8 mouse cellular contexts compared by ENCODE assay signal in the genomic region with DNA sequence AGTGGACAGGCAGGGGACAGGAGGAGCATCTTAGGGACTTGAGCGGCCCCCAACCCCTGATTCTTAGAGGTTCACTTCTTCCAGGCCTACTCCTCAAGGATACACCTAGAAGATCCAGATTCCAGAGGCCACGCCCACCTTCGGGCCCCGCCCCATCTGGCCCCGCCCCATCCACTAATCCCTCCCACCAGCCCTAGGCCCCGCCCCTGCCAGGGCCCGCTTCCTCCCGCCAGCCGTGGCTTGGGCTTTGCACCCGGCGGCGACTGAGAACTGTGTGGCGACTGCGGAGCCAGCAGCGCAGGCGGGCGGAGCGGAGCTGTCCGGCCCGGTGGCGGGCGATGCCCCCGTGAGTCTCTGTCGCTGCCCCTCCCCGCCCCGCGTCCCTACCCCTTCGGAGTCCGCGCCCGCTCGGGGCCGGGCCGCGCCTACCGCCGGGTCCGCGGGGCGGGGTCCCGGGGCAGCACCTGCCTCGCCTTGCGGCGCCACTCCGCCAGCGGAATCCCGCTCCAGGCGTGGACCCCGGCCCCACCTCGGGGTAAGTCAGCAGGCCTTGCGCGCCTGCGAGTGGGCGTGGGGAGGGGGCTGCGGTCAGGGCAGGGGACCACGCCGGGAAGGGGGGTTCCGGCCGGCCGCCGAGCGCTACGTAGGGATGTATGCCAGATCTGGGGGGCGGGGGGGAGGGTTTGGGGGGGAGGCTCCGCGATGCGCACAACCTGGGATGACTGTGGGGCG. TPM values are rescaled to one million over a fixed set of nuclear protein-coding genes. Genes with fewer than 3 reads are reported as not detected.
A peak's percentile ranks its signal among the peaks of the same experiment; 100 is the strongest.
DNase-seq lines count a peak whose midpoint lies in the region; ATAC-seq lines count a peak whose summit lies in the region.

A gene (plus strand): TSS at position 229 of the 732 bp plus-strand sequence.

- WGBS in forebrain, embryonic 13.5 days = 2% methylated on average over 62 of the region's 68 CpGs
- under 1% methylated on average over 68 of the region's 68 CpGs for WGBS in intestine, embryonic 14.5 days
- WGBS in midbrain, embryonic 10.5 days = 2% methylated on average over 67 of the region's 68 CpGs

- no peak for ATAC-seq in erythroblast, adult 5-6 weeks (replicated peaks; ENCODE audit: low FRiP score, poor library complexity, severe bottlenecking)
- ATAC-seq in cerebellum, adult (ENCODE audit: insufficient number of reproducible peaks, low FRiP score, low TSS enrichment) = peak; percentile 41; the same call in 1 of the 2 replicates
- peak; percentile 82 for ATAC-seq in forebrain, embryonic 13.5 days
- ATAC-seq in intestine, embryonic 14.5 days (replicated peaks; ENCODE audit: low FRiP score, low TSS enrichment, low read depth) = peak; percentile 83

- H3K4me1 ChIP-seq in erythroblast, embryonic 14.5 days (ENCODE audit: control insufficient read depth) = peaks cover 14% of the 10 kb centered on the region
- H3K4me1 ChIP-seq in forebrain, embryonic 13.5 days = peaks cover 19% of the 10 kb centered on the region
- H3K4me1 ChIP-seq in intestine, embryonic 14.5 days (replicated peaks; ENCODE audit: control insufficient read depth, insufficient read depth, low read length) = no peaks in the 10 kb centered on the region
- peaks cover 31% of the 10 kb centered on the region for H3K4me1 ChIP-seq in midbrain, embryonic 10.5 days

- H3K27ac ChIP-seq in forebrain, embryonic 13.5 days = no peak within 1 kb of the TSS
- no peak within 1 kb of the TSS for H3K27ac ChIP-seq in intestine, embryonic 14.5 days (ENCODE audit: low read depth)
- H3K27ac ChIP-seq in midbrain, embryonic 10.5 days (replicated peaks) = peak within 1 kb of the TSS; percentile 83

- H3K27me3 ChIP-seq in erythroblast, embryonic 14.5 days (ENCODE audit: control insufficient read depth) = peaks cover 71% of the 10 kb centered on the region
- H3K27me3 ChIP-seq in forebrain, embryonic 13.5 days = peaks cover 12% of the 10 kb centered on the region; the same call in 1 of the 2 replicates
- H3K27me3 ChIP-seq in intestine, embryonic 14.5 days (replicated peaks; ENCODE audit: control insufficient read depth, insufficient read depth, low read length) = peaks cover 21% of the 10 kb centered on the region
- peaks cover 70% of the 10 kb centered on the region for H3K27me3 ChIP-seq in midbrain, embryonic 10.5 days (ENCODE audit: low read depth, poor library complexity, severe bottlenecking)

- intact Hi-C loops in left cerebral cortex, postnatal 36 days (cut with DNase I) = no loop called here

- peaks cover 9% of the 10 kb centered on the region for H3K9me3 ChIP-seq in erythroblast, embryonic 14.5 days (ENCODE audit: control insufficient read depth, low read length)
- 0 out of 2 replicates have a peak, but pooled peaks cover 3% of the 10 kb centered on the region for H3K9me3 ChIP-seq in forebrain, embryonic 13.5 days (replicated peaks)
- no peaks in the 10 kb centered on the region for H3K9me3 ChIP-seq in intestine, embryonic 14.5 days (ENCODE audit: control insufficient read depth, low read length)
- no peaks in the 10 kb centered on the region for H3K9me3 ChIP-seq in midbrain, embryonic 10.5 days (replicated peaks)

- DNase-seq in intestine, embryonic 14.5 days (ENCODE audit: low spot score) = peak; percentile 92
- DNase-seq in left cerebral cortex, postnatal 36 days (ENCODE audit: low spot score in 2 of 2) = peak; percentile 63 to 70
- peak; percentile 80 for DNase-seq in midbrain, embryonic 10.5 days (ENCODE audit: low spot score)
- peak; percentile 60 for DNase-seq in right cerebral cortex, postnatal 25 days

- peak within 1 kb of the TSS; percentile 89 for H3K4me2 ChIP-seq in forebrain, embryonic 13.5 days
- peak within 1 kb of the TSS; percentile 83 for H3K4me2 ChIP-seq in intestine, embryonic 14.5 days (ENCODE audit: low read length)

- peak within 1 kb of the TSS; percentile 81 for H3K9ac ChIP-seq in forebrain, embryonic 13.5 days
- H3K9ac ChIP-seq in intestine, embryonic 14.5 days (ENCODE audit: low read length) = peak within 1 kb of the TSS; percentile 32; the same call in 1 of the 2 replicates

- H3K4me3 ChIP-seq in erythroblast, embryonic 14.5 days (replicated peaks) = peak within 1 kb of the TSS; percentile 61
- H3K4me3 ChIP-seq in forebrain, embryonic 13.5 days = peak within 1 kb of the TSS; percentile 63
- H3K4me3 ChIP-seq in intestine, embryonic 14.5 days (ENCODE audit: low read depth, low read length) = peak within 1 kb of the TSS; percentile 43
- peak within 1 kb of the TSS; percentile 63 for H3K4me3 ChIP-seq in midbrain, embryonic 10.5 days

- no peaks in the 10 kb centered on the region for H3K36me3 ChIP-seq in erythroblast, embryonic 14.5 days (ENCODE audit: control insufficient read depth)
- H3K36me3 ChIP-seq in forebrain, embryonic 13.5 days (ENCODE audit: poor library complexity, severe bottlenecking) = no peaks in the 10 kb centered on the region
- no peaks in the 10 kb centered on the region for H3K36me3 ChIP-seq in intestine, embryonic 14.5 days (ENCODE audit: control insufficient read depth, insufficient read depth, low read length)
- H3K36me3 ChIP-seq in midbrain, embryonic 10.5 days = no peaks in the 10 kb centered on the region

RNA-seq across cellular contexts. Expression of the gene that starts here (rescaled TPM):
- polyA plus RNA-seq in erythroblast, embryonic 14.5 days (2012) = 0.01 and 0.04 TPM in 2 replicates
- 0.21 and 1.2 TPM in 2 replicates for total RNA-seq in erythroblast, adult 5-6 weeks (2015; ENCODE audit: low replicate concordance)
- 0.43 and 0.98 TPM in 2 replicates for total RNA-seq in erythroblast, adult 5-6 weeks (2017; ENCODE audit: low replicate concordance)
- polyA plus RNA-seq in forebrain, embryonic 13.5 days (2015; fragmentation: Nextera tagmentation; extraction: Ambion mirVana) = 4.3 and 6.8 TPM in 2 replicates
- 2.2 and 2.5 TPM in 2 replicates for polyA plus RNA-seq in intestine, embryonic 14.5 days (2014; fragmentation: Nextera tagmentation; extraction: Ambion mirVana)
- 100 to 1,000 TPM; 122 to 134 TPM for total RNA-seq in left cerebral cortex, postnatal 36 days (2021)
- 3.8 and 5.4 TPM in 2 replicates for polyA plus RNA-seq in midbrain, embryonic 10.5 days (2016; fragmentation: Nextera tagmentation; extraction: Ambion mirVana)

Comparison
In these comparisons a context has a peak if more than half of its experiments do, and no peak if none do; other contexts are left out.
1. RNA of the gene that starts here (total RNA-seq): 122 to 134 TPM in left cerebral cortex, postnatal 36 days; 0.21 to 1.2 TPM in erythroblast, adult 5-6 weeks; every median in the first group is over 10 times any median in the second.
2. Peak in every context shown above with its lines, with median percentiles within 50 percentile points of each other: H3K4me3 ChIP-seq and DNase-seq.